Mouse (Mus musculus) spleen, adult 2 months (tissue): ENCODE results near the gene Reps2.

ENCODE experiments used
- CTCF ChIP-seq: fragments of 200-500 bp; IDR thresholded peaks from 2 replicates; pipeline ENCODE4 v1.5.1; 2011; ENCODE audit warnings: mild to moderate bottlenecking, inconsistent platforms; ENCODE audit not compliant: insufficient read depth, insufficient read length, insufficient replicate concordance; ENCODE audit errors: extremely low read depth
- POLR2A ChIP-seq: fragments of 200-500 bp; IDR thresholded peaks from 2 replicates; pipeline ENCODE4 v1.6.1; 2011; ENCODE audit warnings: low read depth, low read length, inconsistent platforms

- no peak for TF ChIP-seq CTCF
- TF ChIP-seq POLR2A, result no peak
These were observed 236.2 kb downstream of the Reps2 start for GRCm38 (mm10) chrX:162407291-162407690.
